Mouse (Mus musculus): ENCODE results near the gene C5ar1.

- no peak for TF ChIP-seq TAL1 (IDR thresholded peaks at IDR 0.05; ENCODE audit: low read length)
- TF ChIP-seq GATA1 (IDR thresholded peaks at IDR 0.05; ENCODE audit: low read length): no peak
Measured at GRCm38 (mm10) chr7:16207076-16207475, 52.3 kb downstream of the C5ar1 start.

All from erythroblast, embryonic 14.5 days (primary cell).